Mouse (Mus musculus) spleen, adult 2 months (tissue): ENCODE results near the gene Lgalsl.

Experiments used
- CTCF ChIP-seq: fragments of 200-500 bp; IDR thresholded peaks from 2 replicates; pipeline ENCODE4 v1.5.1; 2011; ENCODE audit warnings: mild to moderate bottlenecking, inconsistent platforms; ENCODE audit not compliant: insufficient read depth, insufficient read length, insufficient replicate concordance; ENCODE audit errors: extremely low read depth
- POLR2A ChIP-seq: fragments of 200-500 bp; IDR thresholded peaks from 2 replicates; pipeline ENCODE4 v1.6.1; 2011; ENCODE audit warnings: low read depth, low read length, inconsistent platforms

DNA sequence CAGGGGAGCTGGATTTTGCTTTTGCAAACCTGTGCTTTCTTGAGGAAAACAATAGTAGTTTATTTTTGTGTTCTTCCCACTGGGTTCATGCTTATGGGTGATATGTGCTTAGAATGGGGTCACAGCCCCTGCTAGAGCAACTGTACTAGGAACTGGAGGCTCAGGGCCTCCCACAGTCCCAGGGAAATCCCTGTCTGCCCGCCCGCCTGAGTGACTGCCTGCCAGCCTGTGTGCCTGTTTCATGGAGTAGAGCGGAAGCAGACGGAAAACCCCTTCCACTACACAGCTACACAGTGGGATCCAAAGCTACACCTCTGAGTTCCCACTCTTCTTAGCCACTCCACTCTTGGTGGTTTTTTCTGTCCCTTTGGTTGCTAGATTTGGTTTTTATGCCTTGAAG is 27.1 kb upstream of the Lgalsl start:
- TF ChIP-seq CTCF = no peak
- no peak for TF ChIP-seq POLR2A
